Mouse (Mus musculus) CH12.LX (cell line): ENCODE results near the gene Wdr63. TPM values are rescaled to one million over a fixed set of nuclear protein-coding genes. Genes with fewer than 3 reads are reported as not detected.
A peak's percentile ranks its signal among the peaks of the same experiment; 100 is the strongest.

Experiments used
- DNase-seq: peaks from one replicate; pipeline ENCODE4 v3.0.0-alpha.2; 2013; ENCODE audit errors: extremely low read depth
- H3K27ac ChIP-seq: 2 replicates; pipeline ENCODE4 v1.5.1; 2012; ENCODE audit warnings: low read depth, mild to moderate bottlenecking, control low read depth, moderate library complexity; ENCODE audit not compliant: insufficient read depth
- H3K27me3 ChIP-seq: replicated peaks from 2 replicates; pipeline ENCODE3; 2012; ENCODE audit warnings: inconsistent platforms
- H3K36me3 ChIP-seq, 2 experiments: replicated peaks in 1 of 2; 2 replicates each; pipeline versions ENCODE3 to v1.6.1; 2012; ENCODE audit warnings: inconsistent platforms in 1 of 2, low read length in 1 of 2, mild to moderate bottlenecking in 1 of 2, mixed read lengths in 1 of 2, moderate library complexity in 1 of 2; ENCODE audit not compliant: control insufficient read depth in 1 of 2, insufficient read depth in 1 of 2
- H3K4me1 ChIP-seq, 2 experiments: 2 replicates each; pipeline ENCODE4 v1.6.1; 2012; ENCODE audit warnings: inconsistent platforms in 1 of 2, moderate library complexity in 1 of 2; ENCODE audit not compliant: insufficient read depth in 2 of 2, control insufficient read depth in 1 of 2
- H3K4me2 ChIP-seq: 2 replicates; pipeline ENCODE4 v1.6.1; 2012; ENCODE audit warnings: low read depth, mild to moderate bottlenecking, control low read depth; ENCODE audit not compliant: poor library complexity, insufficient read depth, severe bottlenecking
- H3K4me3 ChIP-seq, 3 experiments: fragments of 150-350 bp in 1 of 3; sonication (generic) in 1 of 3; replicated peaks in 1 of 3; 2 replicates each; pipeline versions ENCODE3 to v1.5.1; 2011 to 2012; ENCODE audit warnings: low read depth in 2 of 3, low read length in 2 of 3, mild to moderate bottlenecking in 2 of 3, moderate library complexity in 2 of 3, control low read depth in 1 of 3, improper control_type of control experiment in 1 of 3, inconsistent platforms in 1 of 3, mixed read lengths in 1 of 3; ENCODE audit not compliant: poor library complexity in 1 of 3
- H3K79me2 ChIP-seq: replicated peaks from 2 replicates; pipeline ENCODE4 v1.6.1; 2012; ENCODE audit warnings: mild to moderate bottlenecking, moderate library complexity; ENCODE audit not compliant: control insufficient read depth, poor library complexity, insufficient read depth, severe bottlenecking; ENCODE audit errors: extremely low read depth
- H3K9ac ChIP-seq: 2 replicates; pipeline ENCODE4 v1.6.1; 2012; ENCODE audit warnings: low read depth, mild to moderate bottlenecking, control low read depth, moderate library complexity; ENCODE audit not compliant: insufficient read depth
- H3K9me3 ChIP-seq: replicated peaks from 2 replicates; pipeline ENCODE3; 2012; ENCODE audit warnings: low read length, inconsistent platforms, mixed read lengths
- BHLHE40 ChIP-seq: IDR thresholded peaks from 2 replicates; pipeline ENCODE4 v1.6.1; 2011; ENCODE audit warnings: mild to moderate bottlenecking, low read depth, low read length, improper control_type of control experiment
- CHD1 ChIP-seq: IDR thresholded peaks from 2 replicates; pipeline ENCODE4 v1.6.1; 2012; ENCODE audit warnings: low read depth, low read length, improper control_type of control experiment, inconsistent platforms
- CHD2 ChIP-seq: IDR thresholded peaks from 2 replicates; pipeline ENCODE4 v1.6.1; 2011; ENCODE audit warnings: low read length, improper control_type of control experiment
- CTCF ChIP-seq, 2 experiments: IDR thresholded peaks in 1 of 2; conservative IDR thresholded peaks in 1 of 2; 2 replicates each; pipeline ENCODE4 v1.5.1; 2011 to 2012; ENCODE audit warnings: low read depth in 2 of 2, low read length in 2 of 2, improper control_type of control experiment in 1 of 2, inconsistent platforms in 1 of 2, mild to moderate bottlenecking in 1 of 2, moderate library complexity in 1 of 2
- E2F4 ChIP-seq: IDR thresholded peaks from 2 replicates; pipeline ENCODE4 v1.6.1; 2011; ENCODE audit warnings: low read depth, low read length, improper control_type of control experiment; ENCODE audit not compliant: insufficient replicate concordance
- ELF1 ChIP-seq: IDR thresholded peaks from 2 replicates; pipeline ENCODE4 v1.6.1; 2014; ENCODE audit warnings: low read depth, mild to moderate bottlenecking, inconsistent platforms, low read length, improper control_type of control experiment
- EP300 ChIP-seq: IDR thresholded peaks from 2 replicates; pipeline ENCODE4 v1.6.1; 2011; ENCODE audit warnings: low read length, improper control_type of control experiment
- ETS1 ChIP-seq: conservative IDR thresholded peaks from 2 replicates; pipeline ENCODE4 v1.6.1; 2012; ENCODE audit warnings: low read depth, mild to moderate bottlenecking, inconsistent platforms, low read length, improper control_type of control experiment, moderate library complexity
- GABPA ChIP-seq: IDR thresholded peaks from 2 replicates; pipeline ENCODE4 v1.6.1; 2012; ENCODE audit warnings: low read depth, low read length, improper control_type of control experiment, inconsistent platforms; ENCODE audit not compliant: insufficient replicate concordance
- HCFC1 ChIP-seq: IDR thresholded peaks from 2 replicates; pipeline ENCODE4 v1.6.1; 2012; ENCODE audit warnings: low read depth, mild to moderate bottlenecking, inconsistent platforms, low read length, improper control_type of control experiment
- IRF4 ChIP-seq: IDR thresholded peaks from 2 replicates; pipeline ENCODE4 v1.6.1; 2014; ENCODE audit warnings: low read depth, mild to moderate bottlenecking, inconsistent platforms, low read length, improper control_type of control experiment
- JUN ChIP-seq: IDR thresholded peaks from 2 replicates; pipeline ENCODE4 v1.6.1; 2011; ENCODE audit warnings: low read depth, mild to moderate bottlenecking, low read length, improper control_type of control experiment, moderate library complexity; ENCODE audit not compliant: insufficient read depth
- JUND ChIP-seq: conservative IDR thresholded peaks from 2 replicates; pipeline ENCODE4 v1.6.1; 2011; ENCODE audit warnings: low read depth, low read length, improper control_type of control experiment
- KAT2A ChIP-seq: IDR thresholded peaks from 2 replicates; pipeline ENCODE4 v1.6.1; 2012; ENCODE audit warnings: low read length, improper control_type of control experiment, inconsistent platforms; ENCODE audit not compliant: insufficient replicate concordance
- MAFK ChIP-seq: IDR thresholded peaks from 2 replicates; pipeline ENCODE4 v1.6.1; 2011; ENCODE audit warnings: low read length, improper control_type of control experiment; ENCODE audit not compliant: insufficient replicate concordance
- MAX ChIP-seq: IDR thresholded peaks from 2 replicates; pipeline ENCODE4 v1.6.1; 2011; ENCODE audit warnings: low read length, improper control_type of control experiment
- MAZ ChIP-seq: IDR thresholded peaks from 2 replicates; pipeline ENCODE4 v1.6.1; 2012; ENCODE audit warnings: low read depth, mild to moderate bottlenecking, inconsistent platforms, low read length, improper control_type of control experiment, moderate library complexity
- MEF2A ChIP-seq: IDR thresholded peaks from 2 replicates; pipeline ENCODE4 v1.6.1; 2014; ENCODE audit warnings: low read depth, mild to moderate bottlenecking, inconsistent platforms, low read length, improper control_type of control experiment, borderline replicate concordance
- MXI1 ChIP-seq: IDR thresholded peaks from 2 replicates; pipeline ENCODE4 v1.6.1; 2011; ENCODE audit warnings: mild to moderate bottlenecking, low read depth, low read length, improper control_type of control experiment
- MYC ChIP-seq: IDR thresholded peaks from 2 replicates; pipeline ENCODE4 v1.6.1; 2011; ENCODE audit warnings: low read depth, mild to moderate bottlenecking, improper control_type of control experiment, low read length
- NELFE ChIP-seq: IDR thresholded peaks from 2 replicates; pipeline ENCODE4 v1.6.1; 2011; ENCODE audit warnings: low read depth, low read length, improper control_type of control experiment
- NRF1 ChIP-seq: IDR thresholded peaks from 2 replicates; pipeline ENCODE4 v1.6.1; 2014; ENCODE audit warnings: low read depth, mild to moderate bottlenecking, inconsistent platforms, low read length, improper control_type of control experiment, moderate library complexity
- PAX5 ChIP-seq: IDR thresholded peaks from 2 replicates; pipeline ENCODE4 v1.6.1; 2012; ENCODE audit warnings: low read length, inconsistent platforms, mixed read lengths
- POLR2A ChIP-seq: IDR thresholded peaks from 2 replicates; pipeline ENCODE4 v1.6.1; 2011; ENCODE audit warnings: low read depth, mild to moderate bottlenecking, improper control_type of control experiment, low read length
- POLR2AphosphoS2 ChIP-seq: IDR thresholded peaks from 2 replicates; pipeline ENCODE4 v1.6.1; 2011; ENCODE audit warnings: low read depth, low read length, improper control_type of control experiment
- RAD21 ChIP-seq: IDR thresholded peaks from 2 replicates; pipeline ENCODE4 v1.6.1; 2011; ENCODE audit warnings: low read depth, mild to moderate bottlenecking, low read length, improper control_type of control experiment, moderate library complexity
- RCOR1 ChIP-seq: conservative IDR thresholded peaks from 2 replicates; pipeline ENCODE4 v1.6.1; 2012; ENCODE audit warnings: low read depth, mild to moderate bottlenecking, inconsistent platforms, low read length, improper control_type of control experiment
- SIN3A ChIP-seq: IDR thresholded peaks from 2 replicates; pipeline ENCODE4 v1.6.1; 2012; ENCODE audit warnings: low read length, improper control_type of control experiment, inconsistent platforms
- SMC3 ChIP-seq: IDR thresholded peaks from 2 replicates; pipeline ENCODE4 v1.6.1; 2011; ENCODE audit warnings: low read depth, low read length, improper control_type of control experiment
- TBP ChIP-seq: conservative IDR thresholded peaks from 2 replicates; pipeline ENCODE4 v1.6.1; 2011; ENCODE audit warnings: low read depth, low read length, improper control_type of control experiment
- TCF12 ChIP-seq: IDR thresholded peaks from 2 replicates; pipeline ENCODE4 v1.6.1; 2014; ENCODE audit warnings: low read depth, mild to moderate bottlenecking, inconsistent platforms, low read length, improper control_type of control experiment
- UBTF ChIP-seq: IDR thresholded peaks from 2 replicates; pipeline ENCODE4 v1.6.1; 2012; ENCODE audit warnings: low read depth, mild to moderate bottlenecking, inconsistent platforms, low read length, improper control_type of control experiment, moderate library complexity
- USF1 ChIP-seq: IDR thresholded peaks from 2 replicates; pipeline ENCODE4 v1.6.1; 2014; ENCODE audit warnings: low read depth, mild to moderate bottlenecking, inconsistent platforms, low read length, improper control_type of control experiment
- USF2 ChIP-seq: conservative IDR thresholded peaks from 2 replicates; pipeline ENCODE4 v1.6.1; 2011; ENCODE audit warnings: low read depth, low read length, improper control_type of control experiment
- ZC3H11A ChIP-seq: IDR thresholded peaks from 2 replicates; pipeline ENCODE4 v1.6.1; 2012; ENCODE audit warnings: low read depth, mild to moderate bottlenecking, inconsistent platforms, low read length, improper control_type of control experiment
- ZKSCAN1 ChIP-seq: IDR thresholded peaks from 2 replicates; pipeline ENCODE4 v1.6.1; 2012; ENCODE audit warnings: low read depth, inconsistent platforms, low read length, improper control_type of control experiment, borderline replicate concordance
- ZMIZ1 ChIP-seq: IDR thresholded peaks from 2 replicates; pipeline ENCODE4 v1.6.1; 2012; ENCODE audit warnings: low read depth, mild to moderate bottlenecking, inconsistent platforms, low read length, improper control_type of control experiment
- ZNF384 ChIP-seq: IDR thresholded peaks from 2 replicates; pipeline ENCODE4 v1.6.1; 2012; ENCODE audit warnings: low read depth, low read length, improper control_type of control experiment, inconsistent platforms
- dilution Hi-C: fragments of 300-500 bp; cut with MboI; formaldehyde crosslinking; loops from 2 replicates; pipeline ENCODE4 v1.14.3; 2020; ENCODE audit warnings: low sequenced_read_pairs; ENCODE audit not compliant: extremely low pct_unique_long_range_greater_than_20kb, extremely low pct_ligation_motif_present
- in situ Hi-C: fragments of 300-500 bp; cut with MboI; formaldehyde crosslinking; loops from 3 replicates; pipeline ENCODE4 v1.14.3; 2019; ENCODE audit warnings: low sequenced_read_pairs, low pct_ligation_motif_present, low pct_unique_long_range_greater_than_20kb, mixed read lengths
- polyA plus RNA-seq: library from polyadenylated mRNA; unstranded; fragments of >175 nt; gene quantifications from 2 replicates; pipeline ENCODE4 v1.2.1, GENCODE M21; 2012; ENCODE audit warnings: low read depth; ENCODE audit not compliant: insufficient read length
- total RNA-seq, 2 experiments: library from RNA; depleted of rRNA; stranded (reverse); fragments of 300-350 nt in 1 of 2; fragments of >200 nt in 1 of 2; gene quantifications; 2 replicates each; pipeline ENCODE4 v1.2.3; 2012 to 2014

Gene Wdr63
- total and polyA plus RNA-seq, 3 experiments = not detected

DNA sequence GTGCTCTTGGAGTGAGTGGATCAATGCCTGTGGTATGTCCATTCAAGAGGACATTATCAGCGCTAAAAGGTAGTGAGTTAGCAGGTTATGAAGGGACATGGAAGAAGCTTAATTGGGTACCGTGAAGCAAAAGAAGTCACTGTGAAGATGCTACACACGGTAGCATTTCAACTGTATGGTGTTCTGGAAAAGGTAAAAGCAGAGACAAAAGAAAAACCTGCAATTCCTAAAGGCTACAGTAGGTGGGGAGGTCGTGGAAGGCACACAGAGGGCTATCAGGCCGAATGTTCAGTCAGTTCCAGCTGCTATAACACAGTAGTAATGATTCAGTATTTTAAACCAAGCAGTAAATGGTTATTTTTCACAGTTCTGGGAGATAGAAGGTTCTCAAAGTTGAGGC lies 37.6 kb upstream of the Wdr63 start:
- peak; percentile 71 for DNase-seq
- in situ Hi-C loops = no loop called here

DNA sequence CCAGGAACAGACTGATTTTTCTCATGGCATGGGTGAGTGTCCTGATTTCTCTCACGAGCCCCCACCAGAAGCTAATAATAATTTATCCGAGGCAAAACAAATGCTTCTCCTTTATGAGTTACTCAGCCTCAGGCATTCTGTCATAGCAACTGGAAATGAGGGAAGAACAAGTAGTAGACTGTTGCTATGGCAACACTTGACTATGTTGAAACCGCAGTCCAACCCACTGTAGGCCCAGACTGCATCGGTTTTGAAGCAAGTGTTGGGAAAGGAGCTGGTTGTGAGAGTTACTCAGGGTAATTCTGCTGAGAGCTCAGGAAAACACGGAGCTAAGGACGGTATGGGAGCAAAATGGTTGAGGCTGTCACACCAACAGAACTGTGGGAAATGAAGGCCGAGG lies 34.6 kb upstream of the Wdr63 start:
- Histone ChIP-seq H3K4me2 (no peak overlapping the region), H3K4me1 (peaks cover 6 to 24% of the 10 kb centered on the region in 2 experiments), H3K27ac (no peak overlapping the region), H3K36me3 (peaks cover 0 to 4% of the 10 kb centered on the region in 2 experiments), H3K9me3 (no peaks in the 10 kb centered on the region)
- in situ Hi-C loops = no loop called here
- TF ChIP-seq POLR2AphosphoS2 (no peak), JUN (no peak), TBP (no peak), NRF1 (no peak)
- TF ChIP-seq, all 38 proteins: peak for 0
- Histone ChIP-seq H3K27me3 (no peaks in the 10 kb centered on the region), H3K4me3 (no peak overlapping the region), H3K9ac (no peak overlapping the region), H3K79me2 (no peaks in the 10 kb centered on the region)
- DNase-seq = no peak
- dilution Hi-C loops = no loop called here

More for the DNA sequence above, 37.6 kb upstream of the Wdr63 start:
- H3K27me3 ChIP-seq = no peaks in the 10 kb centered on the region
- TF ChIP-seq UBTF = no peak
- no peak for TF ChIP-seq HCFC1
- TF ChIP-seq BHLHE40 = no peak
- TF ChIP-seq MXI1 = no peak; the same call in 1 of the 2 replicates
- no peak for TF ChIP-seq ETS1
- TF ChIP-seq JUN = no peak
- no peak for TF ChIP-seq TBP
- peak; percentile 71 for TF ChIP-seq RAD21
- no peak for TF ChIP-seq CHD1
- no peak for TF ChIP-seq ZNF384
- peak; percentile 16; the same call in 1 of the 2 replicates for TF ChIP-seq IRF4
- TF ChIP-seq ZC3H11A = no peak
- TF ChIP-seq ELF1 = peak; percentile 43; the same call in 1 of the 2 replicates
- TF ChIP-seq POLR2AphosphoS2 = no peak
- no peak for TF ChIP-seq MAX
- no peak for TF ChIP-seq NRF1
- TF ChIP-seq KAT2A = no peak
- TF ChIP-seq MEF2A = no peak
- no peak; the same call in 1 of the 2 replicates for TF ChIP-seq EP300
- no peak for TF ChIP-seq PAX5
- TF ChIP-seq CTCF (conservative IDR thresholded peaks at IDR 0.05 in 1 of 2, IDR thresholded peaks at IDR 0.05 in 1 of 2; ENCODE audit: low read depth in 2 of 2, low read length in 2 of 2) = peak; percentile 69 to 84
- no peak for TF ChIP-seq MAZ
- no peak for TF ChIP-seq RCOR1
- TF ChIP-seq SIN3A = peak; percentile 24; the same call in 1 of the 2 replicates
- TF ChIP-seq CHD2 = no peak
- TF ChIP-seq MYC = peak; percentile 58; the same call in 1 of the 2 replicates
- no peak for TF ChIP-seq GABPA
- no peak for TF ChIP-seq E2F4
- TF ChIP-seq JUND = 0 out of 2 replicates have a peak, but pooled peaks have one; percentile 13
- TF ChIP-seq TCF12 = no peak
- no peak for TF ChIP-seq USF2
- TF ChIP-seq SMC3 = peak; percentile 93
- TF ChIP-seq POLR2A = no peak
- TF ChIP-seq USF1 = no peak
- no peak for TF ChIP-seq NELFE
- no peak for TF ChIP-seq ZMIZ1
- TF ChIP-seq ZKSCAN1 = no peak
- no peak for TF ChIP-seq MAFK
- H3K4me2 ChIP-seq = peak overlapping the region; percentile 17
- peaks cover 6 to 39% of the 10 kb centered on the region in 2 experiments for H3K4me1 ChIP-seq
- no peaks in the 10 kb centered on the region for H3K79me2 ChIP-seq
- H3K4me3 ChIP-seq = no peak overlapping the region
- H3K36me3 ChIP-seq = no peaks in the 10 kb centered on the region
- no peak overlapping the region for H3K27ac ChIP-seq
- dilution Hi-C loops = no loop called here
- no peaks in the 10 kb centered on the region for H3K9me3 ChIP-seq
- peak overlapping the region; percentile 11 for H3K9ac ChIP-seq
